Mouse (Mus musculus): ENCODE data around the gene Jam3. TPM values are rescaled to one million over a fixed set of nuclear protein-coding genes. Genes with fewer than 3 reads are reported as not detected.

Gene Jam3
- polyA plus RNA-seq (2015; fragmentation: Nextera tagmentation; extraction: Ambion mirVana) = 42.3 and 46.5 TPM in 2 replicates

DNA sequence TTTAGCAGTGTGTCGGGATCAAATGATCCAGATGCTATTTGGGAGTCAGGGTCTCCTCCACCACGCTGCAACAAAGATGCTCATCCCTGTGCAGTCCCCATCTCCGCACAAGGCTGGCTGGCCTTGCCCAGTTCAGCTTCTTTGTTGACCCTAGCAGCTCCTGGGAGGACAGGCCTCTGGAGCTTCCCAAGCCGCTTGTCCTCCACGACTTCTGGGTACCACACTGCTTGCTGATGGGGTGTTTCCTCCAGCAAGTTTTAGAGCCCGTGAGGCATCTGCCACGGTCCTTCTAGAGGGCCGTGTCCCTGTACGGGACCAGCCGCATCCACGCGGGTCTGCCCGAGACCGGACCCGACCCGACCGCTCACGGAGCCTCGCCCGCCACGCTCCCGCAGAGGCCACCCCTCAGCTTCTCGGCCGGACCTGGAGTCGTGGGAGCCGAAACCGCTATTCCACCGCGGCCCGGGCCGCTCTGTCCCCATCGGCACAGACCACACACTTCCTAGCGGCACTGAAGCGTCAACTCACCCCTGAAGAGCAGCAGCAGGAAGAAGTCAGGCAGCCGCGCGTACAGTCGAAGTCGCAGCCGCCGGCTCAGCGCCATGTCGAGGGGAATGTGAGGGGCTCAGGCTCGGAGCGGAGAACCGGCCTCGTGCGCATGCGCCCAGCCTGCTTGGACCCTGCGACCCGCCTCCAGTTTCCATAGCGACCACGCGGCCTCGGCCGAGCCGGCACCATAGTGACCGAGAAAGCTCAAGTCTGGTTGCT, at the start of gene Jam3:
Gene Jam3, minus strand, starts transcription at position 659 of the 768 bp plus-strand sequence.

Other genes with a start within 250 kb of the Jam3 start
- gene Gm1110, start 232.3 kb downstream of the Jam3 start, polyA plus RNA-seq (2015; fragmentation: Nextera tagmentation; extraction: Ambion mirVana) = not detected in 2 replicates
- gene Acad8, start 155.9 kb downstream of the Jam3 start, polyA plus RNA-seq (2015; fragmentation: Nextera tagmentation; extraction: Ambion mirVana) = 19.8 and 22.0 TPM in 2 replicates
- 74.1 and 86.0 TPM in 2 replicates for gene Thyn1, start 155.7 kb downstream of the Jam3 start, polyA plus RNA-seq (2015; fragmentation: Nextera tagmentation; extraction: Ambion mirVana)
- 20.1 and 21.4 TPM in 2 replicates for gene Vps26b, start 125.4 kb downstream of the Jam3 start, polyA plus RNA-seq (2015; fragmentation: Nextera tagmentation; extraction: Ambion mirVana)
- 5.8 and 7.2 TPM in 2 replicates for gene Ncapd3, start 125.2 kb downstream of the Jam3 start, polyA plus RNA-seq (2015; fragmentation: Nextera tagmentation; extraction: Ambion mirVana)
- gene Igsf9b, start 143.8 kb upstream of the Jam3 start, polyA plus RNA-seq (2015; fragmentation: Nextera tagmentation; extraction: Ambion mirVana) = 28.1 and 34.4 TPM in 2 replicates
- gene Spata19, start 241.4 kb upstream of the Jam3 start, polyA plus RNA-seq (2015; fragmentation: Nextera tagmentation; extraction: Ambion mirVana) = not detected in 2 replicates